In genomic region chr5:140396166-140396940, GRCm38 (mm10) we compare ENCODE assay signal across 9 mouse cellular contexts. TPM values are rescaled to one million over a fixed set of nuclear protein-coding genes. Genes with fewer than 3 reads are reported as not detected.
DNase-seq lines count a peak whose midpoint lies in the region; ATAC-seq and TF ChIP-seq lines count a peak whose summit lies in the region.
"Had no signal": no experiment of that assay in that cellular context is flagged by ENCODE, and none has a peak within 500 bp of the region (broad histone marks: within the 10 kb centered on the region; RNA-seq: fewer than 3 reads in every experiment).

No protein-coding gene starts in this region.

- no peak for TF ChIP-seq POLR2A in bone marrow, adult 2 months (IDR thresholded peaks at IDR 0.05; ENCODE audit: borderline replicate concordance, control insufficient read depth, low read depth, low read length)

- WGBS in midbrain, embryonic 14.5 days, result 71% methylated on average over 8 of the region's 8 CpGs
- WGBS in midbrain, embryonic 15.5 days, result 63% methylated on average over 8 of the region's 8 CpGs
- whole genome bisulfite sequencing in bone marrow, adult 2 months, result 60% methylated on average over 8 of the region's 8 CpGs
- 64% methylated on average over 8 of the region's 8 CpGs for WGBS in forebrain, embryonic 13.5 days

- H3K4me1 ChIP-seq in midbrain, embryonic 14.5 days (ENCODE audit: control insufficient read depth, insufficient read depth, low read length), result no peaks in the 10 kb centered on the region
- no peaks in the 10 kb centered on the region for H3K4me1 ChIP-seq in midbrain, embryonic 15.5 days
- H3K4me1 ChIP-seq in bone marrow, adult 2 months (ENCODE audit: control insufficient read depth, insufficient read depth, low read length), result no peaks in the 10 kb centered on the region; the same call in 1 of the 2 replicates
- H3K4me1 ChIP-seq in forebrain, embryonic 13.5 days, result no peaks in the 10 kb centered on the region

- no peaks in the 10 kb centered on the region for H3K27me3 ChIP-seq in midbrain, embryonic 14.5 days (ENCODE audit: control insufficient read depth, insufficient read depth, low read length)
- H3K27me3 ChIP-seq in midbrain, embryonic 15.5 days (replicated peaks), result no peaks in the 10 kb centered on the region
- H3K27me3 ChIP-seq in forebrain, embryonic 13.5 days, result no peaks in the 10 kb centered on the region

- TF ChIP-seq CTCF in bone marrow, adult 2 months (IDR thresholded peaks at IDR 0.05; ENCODE audit: control insufficient read depth, insufficient read depth, low read length), result peak; percentile 69

- no peak for ATAC-seq in midbrain, embryonic 14.5 days (ENCODE audit: low FRiP score, low TSS enrichment)
- ATAC-seq in midbrain, embryonic 15.5 days (replicated peaks), result no peak
- ATAC-seq in forebrain, embryonic 13.5 days, result no peak

- H3K36me3 ChIP-seq in midbrain, embryonic 14.5 days (ENCODE audit: control insufficient read depth, insufficient read depth, low read length), result no peaks in the 10 kb centered on the region
- no peaks in the 10 kb centered on the region for H3K36me3 ChIP-seq in midbrain, embryonic 15.5 days (replicated peaks)
- H3K36me3 ChIP-seq in forebrain, embryonic 13.5 days (ENCODE audit: poor library complexity, severe bottlenecking), result no peaks in the 10 kb centered on the region

- H3K27ac ChIP-seq in midbrain, embryonic 14.5 days (replicated peaks; ENCODE audit: low read depth, low read length), result no peak overlapping the region
- H3K27ac ChIP-seq in midbrain, embryonic 15.5 days, result no peak overlapping the region
- no peak overlapping the region for H3K27ac ChIP-seq in bone marrow, adult 2 months (ENCODE audit: control insufficient read depth, insufficient read depth, low read depth, low read length, poor library complexity)
- H3K27ac ChIP-seq in forebrain, embryonic 13.5 days, result no peak overlapping the region

- no peak overlapping the region for H3K9ac ChIP-seq in midbrain, embryonic 14.5 days (replicated peaks; ENCODE audit: low read length)
- no peak overlapping the region for H3K9ac ChIP-seq in midbrain, embryonic 15.5 days
- no peak overlapping the region for H3K9ac ChIP-seq in forebrain, embryonic 13.5 days

- peak; percentile 41 to 42 for DNase-seq in adrenal gland, adult 18-20 months (ENCODE audit: low spot score in 2 of 2)
- DNase-seq in adrenal gland, postnatal 4 days (ENCODE audit: low spot score in 2 of 2), result no peak
- DNase-seq in midbrain, embryonic 14.5 days, result peak; percentile 17
- peak; percentile 41 to 57 for DNase-seq in lung, postnatal 4 days
- no peak for DNase-seq in cerebellum, adult 9-11 months

- no peak overlapping the region for H3K4me2 ChIP-seq in midbrain, embryonic 14.5 days (ENCODE audit: low read length)
- H3K4me2 ChIP-seq in midbrain, embryonic 15.5 days, result no peak overlapping the region
- no peak overlapping the region for H3K4me2 ChIP-seq in forebrain, embryonic 13.5 days

- no peak overlapping the region for H3K4me3 ChIP-seq in midbrain, embryonic 14.5 days (replicated peaks; ENCODE audit: low read depth, low read length)
- no peak overlapping the region for H3K4me3 ChIP-seq in midbrain, embryonic 15.5 days
- no peak overlapping the region for H3K4me3 ChIP-seq in bone marrow, adult 2 months (replicated peaks; ENCODE audit: control insufficient read depth, low read depth, low read length)
- H3K4me3 ChIP-seq in forebrain, embryonic 13.5 days, result no peak overlapping the region

- H3K9me3 ChIP-seq in midbrain, embryonic 14.5 days (ENCODE audit: control insufficient read depth, low read length), result no peaks in the 10 kb centered on the region
- no peaks in the 10 kb centered on the region for H3K9me3 ChIP-seq in midbrain, embryonic 15.5 days
- no peaks in the 10 kb centered on the region for H3K9me3 ChIP-seq in forebrain, embryonic 13.5 days (replicated peaks)

RNA-seq across cellular contexts. Expression of gene Snx8, which starts 7.3 kb away (rescaled TPM):
- 10 to 100 TPM; 13.8 to 13.9 TPM for total RNA-seq in adrenal gland, adult 18-20 months (2021)
- 10 to 100 TPM; 28.0 to 29.5 TPM for total RNA-seq in adrenal gland, postnatal 4 days (2021)
- polyA plus RNA-seq in midbrain, embryonic 14.5 days (2014; fragmentation: Nextera tagmentation; extraction: Ambion mirVana), result 13.4 and 19.4 TPM in 2 replicates
- 40.5 and 41.4 TPM in 2 replicates for polyA plus RNA-seq in midbrain, embryonic 15.5 days (2015; fragmentation: Nextera tagmentation; extraction: Ambion mirVana)
- polyA plus RNA-seq in bone marrow, adult 2 months (2011; ENCODE audit: insufficient read depth, insufficient read length, low replicate concordance, missing spikeins), result 18.1 and 26.3 TPM in 2 replicates
- 17.6 and 20.6 TPM in 2 replicates for polyA plus RNA-seq in forebrain, embryonic 13.5 days (2015; fragmentation: Nextera tagmentation; extraction: Ambion mirVana)

RNA-seq across cellular contexts. Expression of gene Eif3b, which starts 22.8 kb away (rescaled TPM):
- 100 to 1,000 TPM; 162 to 184 TPM for total RNA-seq in adrenal gland, adult 18-20 months (2021)
- 100 to 1,000 TPM; 147 to 157 TPM for total RNA-seq in adrenal gland, postnatal 4 days (2021)
- polyA plus RNA-seq in midbrain, embryonic 14.5 days (2014; fragmentation: Nextera tagmentation; extraction: Ambion mirVana), result 77.8 and 90.6 TPM in 2 replicates
- polyA plus RNA-seq in midbrain, embryonic 15.5 days (2015; fragmentation: Nextera tagmentation; extraction: Ambion mirVana), result 78.4 and 91.4 TPM in 2 replicates
- 69.8 and 90.3 TPM in 2 replicates for polyA plus RNA-seq in bone marrow, adult 2 months (2011; ENCODE audit: insufficient read depth, insufficient read length, low replicate concordance, missing spikeins)
- 84.0 and 95.0 TPM in 2 replicates for polyA plus RNA-seq in forebrain, embryonic 13.5 days (2015; fragmentation: Nextera tagmentation; extraction: Ambion mirVana)

RNA-seq across cellular contexts. Expression of gene Gm4869, which starts 49.1 kb away (rescaled TPM):
- total RNA-seq in adrenal gland, adult 18-20 months (2021), result under 1 TPM; 0.13 to 0.16 TPM
- total RNA-seq in adrenal gland, postnatal 4 days (2021), result under 1 TPM; 0.08 to 0.23 TPM
- not detected in 2 replicates for polyA plus RNA-seq in midbrain, embryonic 14.5 days (2014; fragmentation: Nextera tagmentation; extraction: Ambion mirVana)
- not detected in 2 replicates for polyA plus RNA-seq in midbrain, embryonic 15.5 days (2015; fragmentation: Nextera tagmentation; extraction: Ambion mirVana)
- polyA plus RNA-seq in bone marrow, adult 2 months (2011; ENCODE audit: insufficient read depth, insufficient read length, low replicate concordance, missing spikeins), result not detected in 2 replicates
- not detected in 2 replicates for polyA plus RNA-seq in forebrain, embryonic 13.5 days (2015; fragmentation: Nextera tagmentation; extraction: Ambion mirVana)
- polyA plus RNA-seq: liver, embryonic 16.5 days had no signal

Comparison
In these comparisons a context has a peak if more than half of its experiments do, and no peak if none do; other contexts are left out.
1. DNase-seq: peak in adrenal gland, adult 18-20 months (2 of 2), midbrain, embryonic 14.5 days (single experiment) and lung, postnatal 4 days (2 of 2); none in adrenal gland, postnatal 4 days (0 of 2) and cerebellum, adult 9-11 months (single experiment).